Mouse (Mus musculus) limb, embryonic 15.5 days (tissue): ENCODE results near the gene Cfh. TPM values are rescaled to one million over a fixed set of nuclear protein-coding genes. Genes with fewer than 3 reads are reported as not detected.

Source experiments
- polyA plus RNA-seq: library from polyadenylated mRNA; unstranded; fragments of >200 nt; fragmentation: Nextera tagmentation; extraction: Ambion mirVana; gene quantifications from 2 replicates; pipeline ENCODE4 v1.2.1, GENCODE M21; 2015

The Cfh gene
- polyA plus RNA-seq, 1 experiment from 2014 or later: 14.3 TPM

Other genes starting within 250 kb of the Cfh start
- 1.9 and 2.4 TPM in 2 replicates for gene Kcnt2, start 62.4 kb upstream of the Cfh start, polyA plus RNA-seq